Mouse (Mus musculus) cerebellum, adult 11-12 months (tissue): ENCODE measurements around the gene Gstp2.
"Not testable (repeated sequence)": the region's sequence is repeated elsewhere in the genome, so short reads cannot be mapped to it uniquely, and the experiment has no call there.

Source experiments
- DNase-seq: peaks from one replicate; pipeline ENCODE4 v3.0.0; 2022

Gene Gstp2

DNA sequence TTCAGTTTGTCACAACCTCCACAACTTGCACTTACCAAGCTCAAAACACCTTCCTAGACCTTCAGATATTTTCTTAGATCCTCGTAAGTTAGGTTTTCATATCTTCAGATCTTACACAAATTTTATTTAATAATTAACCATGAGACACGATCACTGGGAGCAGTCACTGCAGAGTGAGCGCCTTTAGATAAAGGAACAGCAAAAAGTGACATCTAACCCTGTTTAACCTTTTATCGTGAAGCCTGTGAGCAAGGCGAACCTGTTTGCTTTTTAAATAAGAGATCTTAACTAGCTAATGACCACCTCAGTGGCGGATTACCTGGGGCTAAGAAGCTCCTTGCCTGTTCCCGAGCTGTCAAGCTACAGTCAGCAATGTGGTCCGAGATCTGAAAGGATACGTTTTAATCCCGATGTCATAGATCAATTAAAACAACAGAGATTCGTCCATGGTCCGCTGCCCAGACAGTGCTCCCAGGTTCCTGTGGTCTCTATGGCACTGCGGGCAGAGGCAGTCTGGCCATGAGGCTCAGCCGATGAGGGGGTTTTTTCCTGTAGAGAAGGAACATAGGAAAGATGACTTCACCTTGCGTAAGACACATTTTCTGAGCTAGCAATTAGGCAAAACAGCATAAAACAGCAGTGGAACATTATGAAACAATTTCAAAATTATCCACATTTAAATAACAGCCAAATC, 23.0 kb upstream of the Gstp2 start:
- no peak for DNase-seq

DNA sequence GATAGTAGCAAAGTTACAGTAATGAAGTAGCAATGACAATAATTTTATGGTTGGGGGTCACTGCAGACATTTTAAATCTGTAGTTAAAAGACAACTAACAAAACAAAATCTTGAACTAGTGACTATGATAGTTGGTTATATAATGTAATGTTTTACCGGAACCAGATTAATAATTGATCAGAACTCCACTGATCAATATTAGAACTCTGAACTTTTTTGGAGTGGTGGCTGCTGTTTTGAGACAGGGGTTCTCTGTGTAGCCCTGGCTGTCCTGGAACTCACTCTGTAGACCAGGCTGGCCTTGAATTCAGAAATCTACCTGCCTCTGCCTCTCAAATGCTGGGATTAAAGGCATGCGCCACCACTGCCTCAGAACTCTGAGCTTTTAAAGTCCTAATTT, 22.4 kb upstream of the Gstp2 start:
- not testable (repeated sequence) for DNase-seq

DNA sequence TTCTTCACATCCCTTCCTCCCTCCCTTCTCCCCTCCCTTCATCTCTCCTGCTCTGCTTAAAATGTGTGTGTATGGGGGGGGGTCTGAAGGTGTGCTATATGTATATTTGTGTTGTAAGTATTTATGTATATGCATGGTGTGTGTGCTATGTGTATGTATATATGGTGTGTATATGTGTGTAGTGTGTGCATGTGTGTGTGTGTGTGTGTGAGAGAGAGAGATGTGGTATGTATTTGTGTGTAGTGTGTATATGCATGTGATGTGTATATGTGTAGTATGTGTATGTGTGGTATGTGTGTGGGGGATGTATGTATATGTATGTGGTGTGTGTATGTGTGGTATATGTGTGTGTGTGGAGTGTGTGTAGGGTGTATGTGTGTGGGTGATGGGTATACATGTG, 21.1 kb upstream of the Gstp2 start:
- no peak for DNase-seq

DNA sequence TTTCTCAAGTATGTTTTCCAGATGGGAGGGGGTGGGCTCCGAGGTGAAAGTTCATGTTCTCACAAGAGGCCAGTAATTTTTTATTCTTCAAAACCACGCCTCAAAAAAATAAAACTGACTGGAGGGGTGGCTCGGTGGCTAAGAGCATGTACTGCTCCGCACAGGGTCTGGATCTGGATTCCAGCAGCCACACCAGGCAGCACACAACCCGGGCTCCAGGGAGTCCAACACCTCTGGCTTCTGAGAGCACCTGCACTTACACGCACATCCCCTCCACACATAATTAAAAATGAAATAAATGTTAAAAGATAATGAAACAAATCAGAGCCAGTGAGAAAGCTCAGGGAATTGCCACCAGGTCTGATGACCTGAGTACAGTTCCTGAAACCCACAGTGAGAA, 20.5 kb upstream of the Gstp2 start:
- DNase-seq, result peak; percentile 2

DNA sequence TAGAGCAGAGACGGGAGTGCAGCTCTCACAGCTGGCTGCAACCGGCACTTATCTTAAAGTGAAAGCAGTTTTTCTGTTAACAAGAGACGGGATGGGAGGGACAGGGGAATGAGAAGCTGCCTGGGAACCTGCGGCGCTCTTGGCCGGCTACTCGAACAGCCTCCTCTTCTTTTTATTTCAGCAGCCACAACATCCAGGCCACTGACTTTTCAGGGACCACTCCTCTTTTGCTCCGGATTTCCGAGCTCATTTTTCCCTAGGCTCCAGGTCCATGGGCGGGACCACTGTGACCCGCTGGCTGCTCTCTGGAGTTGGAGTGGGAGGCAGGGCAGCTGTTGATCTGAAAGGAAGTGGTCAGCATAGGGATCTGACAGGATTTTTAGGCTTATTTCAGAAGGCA, 18.7 kb upstream of the Gstp2 start:
- not testable (repeated sequence) for DNase-seq

DNA sequence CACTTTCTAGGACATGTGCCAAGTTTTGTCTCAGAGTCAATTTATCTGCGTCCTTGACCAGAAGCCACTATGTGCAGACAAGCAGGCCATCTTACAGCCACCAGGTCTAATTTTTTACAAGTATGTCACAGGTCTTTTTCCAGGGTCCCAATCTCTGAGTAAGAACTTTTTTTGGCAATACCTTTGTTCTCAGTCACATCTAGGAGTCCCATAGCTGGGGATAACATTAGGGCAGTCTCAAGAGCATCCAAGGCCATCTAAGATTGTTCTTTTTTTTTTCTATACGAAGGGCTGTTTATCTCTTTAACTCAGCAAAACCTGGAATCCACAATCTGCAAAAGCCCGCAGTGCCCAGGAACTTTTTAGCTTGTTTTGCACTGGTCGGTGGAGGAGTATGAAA, 17.5 kb upstream of the Gstp2 start:
- not testable (repeated sequence) for DNase-seq

DNA sequence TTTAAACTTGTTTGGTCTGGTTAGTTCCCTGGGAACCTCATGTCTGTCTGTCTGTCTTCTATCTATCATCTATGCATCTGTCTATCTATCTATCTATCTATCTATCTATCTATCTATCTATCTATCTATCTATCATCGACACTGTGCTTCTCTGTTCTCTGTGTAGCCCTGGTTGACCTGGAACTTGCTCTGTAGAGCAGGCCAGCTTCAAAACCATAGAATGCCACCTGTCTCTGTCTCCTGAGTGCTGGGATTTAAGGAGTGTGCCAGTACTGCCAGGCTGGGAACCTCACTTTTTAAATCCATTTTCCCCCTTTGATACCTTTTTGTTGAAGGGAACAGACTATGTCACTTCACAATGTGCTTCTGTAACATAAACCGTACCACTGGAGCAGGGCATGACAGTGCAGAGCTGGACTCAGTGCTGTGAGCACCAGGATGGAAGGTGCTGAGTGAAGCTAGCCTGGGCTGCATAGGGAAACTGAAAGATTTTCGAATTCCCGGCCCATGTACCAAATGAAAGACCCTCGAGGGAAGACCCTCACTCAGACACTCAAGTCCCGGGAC, 15.2 kb upstream of the Gstp2 start:
- no peak for DNase-seq

DNA sequence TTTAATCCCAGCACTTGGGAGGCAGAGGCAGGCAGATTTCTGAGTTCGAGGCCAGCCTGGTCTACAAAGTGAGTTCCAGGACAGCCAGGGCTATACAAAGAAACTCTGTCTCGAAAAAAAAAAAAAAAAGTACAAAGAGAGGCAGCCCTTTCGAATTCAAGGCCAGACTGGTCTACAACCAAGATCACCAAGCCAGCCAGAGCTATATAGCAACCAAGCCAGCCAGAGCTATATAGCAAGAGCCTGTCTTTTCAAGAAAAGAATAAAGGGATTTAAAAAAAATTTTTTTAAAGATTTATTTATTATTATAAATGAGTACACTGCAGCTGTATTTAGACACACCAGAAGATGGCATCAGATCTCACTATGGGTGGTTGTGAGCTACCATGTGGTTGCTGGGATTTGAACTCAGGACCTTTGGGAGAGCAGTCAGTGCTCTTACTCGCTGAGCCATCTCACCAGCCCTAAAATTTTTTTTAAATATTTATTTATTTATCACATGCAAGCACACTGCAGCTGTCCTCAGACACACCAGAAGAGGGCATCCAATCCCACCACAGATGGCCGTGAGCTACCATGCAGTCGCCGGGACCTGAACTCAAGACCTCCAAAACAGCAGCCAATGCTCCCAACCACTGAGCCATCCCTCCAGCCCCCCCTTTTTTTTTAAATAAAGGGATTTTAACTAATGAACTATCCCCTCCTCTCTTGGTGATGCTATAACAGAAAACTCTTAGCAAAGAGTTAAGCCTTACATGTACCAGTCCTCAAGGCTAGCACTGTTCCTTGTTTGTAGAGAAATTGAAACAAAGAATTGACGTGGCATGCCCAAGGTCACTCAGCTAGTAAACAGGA, 14.4 kb upstream of the Gstp2 start:
- peak; percentile 3 for DNase-seq

DNA sequence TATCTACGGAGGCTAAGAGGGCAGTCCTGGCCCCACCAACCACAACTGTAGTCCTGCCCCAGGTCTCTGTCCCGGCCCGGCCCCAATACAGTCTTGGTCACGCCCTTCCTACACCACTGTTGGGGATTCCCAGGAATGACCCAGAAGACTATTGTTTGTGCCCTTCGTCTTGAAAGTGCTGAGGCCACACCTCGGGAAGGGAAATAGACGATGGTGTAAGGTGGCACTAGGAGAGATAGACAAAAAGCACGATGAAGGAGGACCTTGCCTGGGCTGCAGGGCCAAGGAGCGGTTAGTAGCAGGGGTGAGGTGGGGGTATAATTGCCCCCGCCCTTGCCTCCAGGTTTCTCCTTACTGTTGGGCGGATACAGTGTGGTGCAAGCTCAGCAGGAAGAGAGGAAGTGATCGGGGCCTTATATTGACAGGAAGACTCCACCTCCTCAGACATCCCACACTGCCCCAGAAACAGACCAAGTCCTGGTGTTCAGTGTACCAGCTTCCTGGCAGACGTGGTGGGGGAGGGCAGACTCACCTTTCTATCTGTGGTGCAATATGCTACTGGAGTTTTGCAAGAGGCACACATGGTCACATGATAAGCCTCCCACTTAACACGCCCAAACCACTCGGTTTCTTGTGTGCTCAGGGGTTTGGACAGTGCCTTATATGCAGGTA, 13.4 kb upstream of the Gstp2 start, which contains the start of gene Gstp3:
Gene Gstp3, minus strand, starts transcription at position 501 of the 672 bp plus-strand sequence.
- peak; percentile 10 for DNase-seq

DNA sequence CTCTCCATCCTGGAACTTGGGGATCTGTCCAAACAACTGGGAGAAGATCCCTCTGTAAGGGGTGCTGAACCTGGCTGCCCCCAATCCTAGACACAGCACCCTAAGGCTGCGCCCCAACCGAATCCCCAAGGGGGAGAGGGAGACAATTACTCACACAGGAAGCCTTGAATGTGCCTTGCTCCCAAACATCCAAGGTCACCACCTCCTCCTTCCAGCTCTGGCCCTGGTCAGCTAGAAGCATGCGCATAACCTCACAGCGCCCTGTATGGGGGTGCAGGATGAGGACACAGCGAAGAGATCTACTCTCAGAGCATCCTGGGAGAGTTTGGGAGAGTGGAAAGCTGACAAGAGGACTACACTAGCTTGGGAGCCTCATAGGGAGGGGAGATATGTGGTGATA, 12.8 kb upstream of the Gstp2 start:
- DNase-seq, result peak; percentile 9

DNA sequence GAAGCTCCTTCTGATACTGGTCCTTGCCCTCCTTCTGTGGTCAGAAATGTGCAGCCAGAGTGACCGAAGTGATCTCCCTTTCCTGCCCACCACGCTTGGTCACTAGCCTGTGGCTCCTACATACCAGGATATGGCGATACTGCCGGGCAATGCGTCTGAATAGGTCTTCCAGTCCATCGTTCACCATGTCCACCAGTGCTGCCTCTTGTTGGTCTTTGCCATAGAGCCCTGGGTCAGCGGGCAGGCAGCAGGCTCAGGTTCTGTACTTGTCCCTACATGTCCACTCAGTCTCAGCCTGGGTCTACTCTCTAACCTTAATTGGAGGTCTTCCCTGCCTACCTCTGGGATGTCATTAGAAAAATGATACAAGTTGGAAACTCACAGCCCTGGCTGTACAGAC, 12.1 kb upstream of the Gstp2 start:
- no peak for DNase-seq

DNA sequence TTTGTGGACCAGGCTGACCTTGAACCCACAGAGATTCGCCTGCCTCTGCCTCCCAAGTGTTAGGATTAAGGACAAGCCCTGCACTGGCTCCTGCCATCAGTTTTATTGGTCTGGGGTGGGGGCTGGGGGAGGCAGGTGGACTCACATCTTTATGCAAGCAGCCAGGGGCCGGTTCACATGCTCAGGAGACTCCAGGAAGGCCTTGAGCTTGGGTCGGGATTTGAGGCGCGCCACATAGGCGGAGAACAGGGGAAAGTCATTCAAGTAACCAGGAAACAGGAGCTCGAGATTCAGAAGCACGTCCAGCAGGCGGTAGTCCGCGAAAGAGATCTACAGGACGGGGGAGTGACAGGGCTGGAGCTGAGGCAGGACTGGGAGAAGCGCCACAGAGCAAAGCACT, 11.6 kb upstream of the Gstp2 start:
- DNase-seq, result no peak

DNA sequence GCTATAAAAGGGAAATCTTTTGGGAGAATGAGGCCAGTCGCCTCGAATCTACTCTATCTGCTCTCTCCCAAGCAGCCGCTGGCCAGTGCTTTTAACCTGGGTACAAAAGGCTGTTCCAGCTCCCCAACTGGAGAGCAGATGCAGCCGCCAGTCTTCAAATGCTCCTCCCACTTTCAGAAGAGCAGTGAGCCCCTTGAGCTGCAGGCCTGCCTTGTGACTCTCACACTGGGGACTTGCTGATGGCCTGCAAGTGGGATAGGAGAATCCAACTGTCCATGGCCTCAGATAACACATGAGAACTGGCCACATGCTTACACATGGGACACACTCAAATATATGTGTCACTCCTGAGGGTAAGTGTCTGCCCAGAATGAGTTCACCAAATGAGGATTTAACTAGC, 10.9 kb upstream of the Gstp2 start:
- no peak for DNase-seq

DNA sequence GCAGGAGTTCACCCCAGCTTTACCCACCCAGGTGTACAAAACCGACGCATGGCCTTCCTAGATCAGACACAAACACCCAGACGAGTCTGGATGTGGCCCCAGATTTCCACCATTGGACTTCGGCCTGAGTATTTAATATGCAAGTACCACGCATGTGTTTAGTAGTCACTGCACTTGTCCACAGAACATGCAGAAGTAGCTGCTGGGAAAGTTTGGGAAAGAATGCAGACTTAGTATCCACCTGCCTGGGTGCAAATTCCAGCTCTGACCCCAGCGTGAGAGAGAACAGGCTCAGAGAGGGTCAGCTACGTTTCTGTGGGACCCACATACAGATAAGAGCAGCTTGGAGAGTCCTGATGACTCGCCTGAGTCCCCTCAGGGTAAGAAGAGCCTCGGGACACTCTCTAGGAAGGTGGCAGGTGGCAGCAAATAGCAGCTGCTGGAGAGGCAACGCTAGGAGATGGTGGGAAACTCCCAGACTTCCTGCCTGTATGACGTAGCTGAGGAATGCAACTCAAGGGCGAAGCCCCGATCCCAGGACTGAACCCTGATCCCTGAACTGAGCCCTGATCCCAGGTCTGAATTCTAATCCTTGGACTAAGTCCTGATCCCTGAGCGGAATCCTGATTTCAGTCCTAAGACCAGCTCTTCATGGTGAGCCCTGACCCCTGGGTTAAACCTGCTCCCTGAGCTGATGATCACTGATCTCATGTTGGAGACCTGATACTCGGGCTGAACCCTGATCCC, 10.3 kb upstream of the Gstp2 start:
- no peak for DNase-seq

DNA sequence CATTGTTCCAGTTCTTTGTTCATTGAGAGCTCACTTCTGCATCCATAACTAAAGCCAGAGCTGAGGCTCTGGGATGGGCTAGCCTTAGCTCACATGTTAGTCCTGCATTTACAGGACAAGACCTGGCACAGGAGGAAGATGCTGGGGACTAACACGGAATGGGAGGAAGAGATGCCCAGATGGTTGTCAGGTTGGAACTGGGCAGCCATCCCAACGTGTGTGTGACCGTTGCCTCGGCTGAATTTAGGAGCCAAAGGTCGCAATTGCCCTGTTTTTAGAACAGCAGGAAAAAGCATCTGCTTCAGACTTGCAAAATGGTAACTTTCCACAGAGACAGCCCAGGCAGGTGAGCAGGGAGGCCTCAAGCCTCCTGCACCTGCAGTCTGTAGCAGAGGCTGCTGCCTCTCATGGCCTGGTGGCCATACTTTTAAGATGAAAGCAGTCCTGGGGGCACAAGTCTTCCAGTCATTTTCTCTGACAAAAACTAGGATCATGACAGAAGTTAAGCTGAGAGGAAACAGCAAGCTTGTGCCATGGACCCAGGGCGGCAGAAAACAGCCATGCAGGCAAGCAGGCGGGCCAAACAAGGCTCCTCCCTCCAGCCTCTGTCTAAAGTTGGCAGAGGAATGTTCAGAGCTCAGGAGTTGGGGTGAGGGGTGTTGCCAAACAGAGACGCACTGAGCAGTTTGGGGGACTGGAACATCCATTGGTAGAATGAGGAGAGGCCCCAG, 9.6 kb upstream of the Gstp2 start:
- peak; percentile 81 for DNase-seq

DNA sequence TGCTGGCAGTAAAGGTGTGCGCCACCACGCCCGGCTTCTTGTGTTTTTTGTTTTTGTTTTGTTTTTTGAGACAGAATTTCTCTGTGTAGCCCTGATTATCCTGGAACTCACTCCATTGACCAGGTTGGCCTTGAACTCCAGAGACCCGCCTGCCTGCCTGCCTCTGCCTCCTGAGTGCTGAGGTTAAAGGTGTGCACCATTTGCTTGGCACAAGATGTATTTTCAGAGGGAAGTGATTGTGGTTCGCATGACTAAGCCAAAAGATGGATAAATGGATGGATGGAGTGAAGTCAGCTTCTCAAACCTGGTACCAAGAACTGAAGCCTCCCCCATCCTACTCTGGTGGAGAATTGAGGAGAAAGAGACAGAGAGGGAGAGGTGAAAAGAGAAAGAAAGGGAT, 8.8 kb upstream of the Gstp2 start:
- DNase-seq, result no peak

DNA sequence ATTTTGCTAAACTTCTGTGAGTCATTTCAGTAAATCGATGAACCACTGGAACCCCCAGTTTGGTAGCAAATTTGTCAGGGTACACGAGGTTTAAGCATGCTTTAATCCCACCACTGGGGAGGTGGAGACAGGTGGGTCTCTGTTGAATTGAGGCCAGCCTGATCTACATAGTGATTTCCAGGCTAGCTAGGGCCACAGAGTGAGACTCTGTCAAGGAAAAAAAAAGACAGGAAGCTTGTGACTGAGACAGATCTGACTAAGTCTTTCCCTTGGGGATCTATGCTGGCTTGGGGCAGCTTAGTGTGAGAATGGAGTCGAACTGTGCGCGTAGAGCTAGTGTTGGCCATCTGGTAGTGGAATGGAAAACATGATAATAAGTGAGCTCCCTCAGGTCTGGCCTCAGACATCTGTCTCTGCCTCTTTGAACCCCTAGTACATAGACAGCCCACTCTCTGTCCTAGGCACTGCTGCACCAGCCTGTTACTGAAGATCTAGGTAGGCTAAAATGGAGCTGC, 6.8 kb upstream of the Gstp2 start:
- no peak for DNase-seq

DNA sequence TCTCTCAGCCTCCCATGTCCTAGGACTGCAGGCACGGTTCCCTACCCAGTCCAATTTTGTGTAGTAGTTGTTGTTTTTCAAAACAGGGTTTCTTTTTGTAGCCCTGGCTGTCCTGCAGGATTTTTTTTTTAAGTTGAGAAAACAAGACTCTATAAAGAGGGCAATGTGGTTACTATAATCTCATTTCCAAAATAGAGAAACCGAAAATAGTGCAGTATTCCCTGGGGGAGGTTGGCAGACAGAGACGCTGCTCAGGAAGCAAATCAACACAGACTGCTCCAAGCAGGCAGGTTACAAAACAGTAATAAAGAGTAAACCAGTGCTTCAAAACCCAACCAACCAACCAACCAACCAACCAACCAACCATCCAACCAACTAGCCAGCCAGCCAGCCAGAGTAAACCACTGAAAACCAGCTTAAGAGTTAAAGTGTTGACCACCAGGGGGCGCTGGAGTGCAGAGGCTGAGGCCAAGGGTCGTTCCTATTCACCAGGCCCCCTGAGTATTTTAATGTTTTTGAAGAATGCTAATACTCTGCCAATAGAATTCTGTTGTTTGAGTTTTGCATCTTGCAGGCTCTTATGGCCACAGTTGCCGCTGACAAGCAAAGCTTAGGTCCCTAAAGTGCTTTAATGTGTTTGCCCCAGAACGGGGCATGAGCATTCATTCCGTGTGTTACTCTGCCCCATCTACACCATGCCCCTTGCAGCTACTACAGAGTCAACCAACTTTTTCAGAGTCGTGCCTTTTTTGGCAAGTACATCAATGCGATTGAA, 6.1 kb upstream of the Gstp2 start:
- DNase-seq, result peak; percentile 41

DNA sequence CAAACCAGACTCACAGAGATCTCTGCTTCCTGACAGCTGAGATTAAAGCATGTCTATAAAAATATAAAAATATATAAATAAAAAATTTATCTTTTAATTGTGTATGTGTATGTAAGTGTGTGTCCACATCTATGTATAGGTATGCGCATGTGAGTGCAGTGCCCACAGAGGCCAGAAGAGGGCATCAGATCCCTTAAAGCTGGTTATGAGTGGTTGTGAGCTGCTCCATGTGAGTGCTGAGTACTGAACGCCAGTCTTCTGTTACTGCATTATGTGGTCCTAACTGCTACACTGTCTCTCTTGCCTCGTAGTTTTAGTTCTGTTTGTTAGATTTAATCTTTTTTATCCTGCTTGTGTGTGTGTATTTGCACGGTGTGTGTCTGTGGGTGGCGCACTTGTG, 5.2 kb upstream of the Gstp2 start:
- DNase-seq, result peak; percentile 33

DNA sequence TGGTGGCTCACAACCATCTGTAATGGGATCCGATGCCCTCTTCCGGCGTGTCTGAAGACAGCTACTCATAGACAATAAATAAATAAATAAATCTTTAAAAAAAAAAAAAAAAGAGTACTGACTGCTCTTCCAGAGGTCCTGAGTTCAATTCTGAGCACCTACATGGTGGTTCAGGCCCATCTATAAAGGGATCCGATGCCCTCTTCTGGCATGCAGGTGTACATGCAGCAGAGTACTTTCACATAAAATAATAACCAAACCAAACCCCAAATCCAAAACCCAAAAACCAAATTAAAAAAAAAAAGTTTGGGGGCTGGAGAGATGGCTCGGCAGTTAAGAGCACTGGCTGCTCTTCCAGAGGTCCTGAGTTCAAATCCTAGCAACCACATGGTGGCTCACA, 3.2 kb upstream of the Gstp2 start:
- not testable (repeated sequence) for DNase-seq

DNA sequence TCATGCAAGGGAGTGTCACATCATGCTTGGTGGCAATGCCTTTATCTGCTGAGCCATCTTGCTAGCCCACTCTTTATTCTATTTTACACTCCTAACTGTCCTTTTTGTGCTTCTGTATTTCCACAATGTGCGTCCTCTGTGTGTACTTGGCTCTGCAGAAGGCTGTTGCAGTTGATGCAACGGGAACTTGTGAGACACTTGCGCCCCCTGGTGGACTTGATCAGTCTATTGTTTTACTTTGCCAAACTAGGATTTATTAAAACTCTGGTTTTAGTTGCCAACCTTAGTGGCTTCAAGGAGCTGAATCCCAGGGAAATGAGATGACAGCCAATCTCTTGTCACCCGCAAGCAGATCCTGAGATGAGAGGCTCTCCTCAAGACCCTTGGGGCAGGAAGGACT, 2.0 kb upstream of the Gstp2 start:
- DNase-seq, result peak; percentile 76
